Mouse (Mus musculus) neural tube, embryonic 14.5 days (tissue): Measurements from ENCODE around the gene Il1r2. TPM values are rescaled to one million over a fixed set of nuclear protein-coding genes. Genes with fewer than 3 reads are reported as not detected.

Experiments
- ATAC-seq: fragments of 200-750 bp; cut with Nextera tagmentation; 2 replicates; pipeline ENCODE4 v1.8.0; 2017; ENCODE audit warnings: low read depth, mild to moderate bottlenecking, moderate TSS enrichment, moderate library complexity
- H3K27ac ChIP-seq: fragments of 300-500 bp; sonication (generic); 2 replicates; pipeline ENCODE4 v1.5.1; 2014; ENCODE audit warnings: low read depth, mild to moderate bottlenecking, control low read depth, low read length, moderate library complexity, mixed read lengths
- H3K27me3 ChIP-seq: fragments of 300-500 bp; sonication (generic); 2 replicates; pipeline ENCODE4 v1.6.1; 2014; ENCODE audit warnings: low read length; ENCODE audit not compliant: control insufficient read depth, insufficient read depth
- H3K36me3 ChIP-seq: fragments of 300-500 bp; sonication (generic); 2 replicates; pipeline ENCODE4 v1.6.1; 2014; ENCODE audit warnings: low read length, mixed read lengths; ENCODE audit not compliant: control insufficient read depth, insufficient read depth
- H3K4me1 ChIP-seq: fragments of 300-500 bp; sonication (generic); 2 replicates; pipeline ENCODE4 v1.6.1; 2014; ENCODE audit warnings: low read length; ENCODE audit not compliant: control insufficient read depth, insufficient read depth
- H3K4me2 ChIP-seq: fragments of 300-500 bp; sonication (generic); 2 replicates; pipeline ENCODE4 v1.6.1; 2014; ENCODE audit warnings: mild to moderate bottlenecking, low read depth, low read length, control low read depth
- H3K4me3 ChIP-seq: fragments of 300-500 bp; sonication (generic); 2 replicates; pipeline ENCODE4 v1.5.1; 2014; ENCODE audit warnings: low read depth, low read length, control low read depth, mixed read lengths
- H3K9ac ChIP-seq: fragments of 300-500 bp; sonication (generic); replicated peaks from 2 replicates; pipeline ENCODE4 v1.6.1; 2014; ENCODE audit warnings: low read depth, mild to moderate bottlenecking, control low read depth, low read length, mixed read lengths
- H3K9me3 ChIP-seq: fragments of 300-500 bp; sonication (generic); 2 replicates; pipeline ENCODE4 v1.6.1; 2016; ENCODE audit warnings: low read length; ENCODE audit not compliant: control insufficient read depth
- WGBS: fragments of 180-500 bp; shearing (Covaris S2); extraction: QIAGEN DNeasy Blood & Tissue Kit; methylation state at CpG from one replicate; pipeline ENCODE4 v1.1.7; 2014; 5-methylcytosine and 5-hydroxymethylcytosine counted together
- polyA plus RNA-seq: library from polyadenylated mRNA; unstranded; fragments of >200 nt; fragmentation: Nextera tagmentation; extraction: Ambion mirVana; gene quantifications from 2 replicates; pipeline ENCODE4 v1.2.1, GENCODE M21; 2014

The Il1r2 gene
- polyA plus RNA-seq, 1 experiment from 2014 or later: 0.19 TPM

DNA sequence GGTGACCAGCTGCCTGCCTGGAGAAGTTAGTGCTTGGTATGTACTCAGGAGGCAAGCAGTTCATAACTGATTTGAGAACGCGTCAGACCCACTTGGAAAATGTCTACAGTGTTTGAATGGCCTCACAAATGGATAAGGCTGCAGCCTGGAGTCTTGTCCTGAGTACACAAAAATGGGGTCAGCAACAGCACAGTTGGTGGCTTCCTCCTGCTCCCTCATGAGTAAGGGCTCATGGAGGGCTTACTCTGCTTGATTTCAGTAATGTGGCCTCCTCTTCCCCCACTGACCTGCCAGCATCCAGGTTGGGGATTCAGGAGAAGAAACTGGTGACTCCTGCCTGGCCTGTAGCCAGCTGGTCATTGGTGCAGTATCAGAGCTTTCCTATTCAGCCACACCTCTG is 42.3 kb upstream of the Il1r2 start:
- no peaks in the 10 kb centered on the region for H3K4me1 ChIP-seq

DNA sequence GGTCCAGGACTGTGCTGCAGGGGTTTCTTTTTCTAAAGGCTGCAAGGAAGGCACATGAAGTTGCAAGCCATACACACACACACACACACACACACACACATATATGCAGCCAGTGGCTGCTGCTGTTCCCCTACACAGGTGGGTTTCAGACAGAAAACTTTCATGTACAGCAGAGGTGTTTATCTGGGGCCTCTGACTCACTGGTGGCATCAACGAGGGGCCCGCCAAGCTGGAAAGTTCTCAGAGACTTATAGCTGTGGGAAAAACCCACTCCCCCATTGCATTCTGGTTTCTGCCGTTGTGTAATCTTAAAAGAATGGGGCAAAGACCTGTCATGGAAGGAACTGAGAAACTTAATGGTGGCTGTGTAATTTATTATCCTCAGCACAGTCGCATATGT is 40.6 kb upstream of the Il1r2 start:
- Histone ChIP-seq H3K4me2 (no peak overlapping the region), H3K4me3 (no peak overlapping the region), H3K9me3 (no peaks in the 10 kb centered on the region), H3K27ac (no peak overlapping the region), H3K9ac (no peak overlapping the region), H3K4me1 (no peaks in the 10 kb centered on the region), H3K36me3 (no peaks in the 10 kb centered on the region), H3K27me3 (no peaks in the 10 kb centered on the region)
- WGBS: 76% methylated on average over 4 of the region's 4 CpGs
- no peak for ATAC-seq

More for the DNA sequence above, 42.3 kb upstream of the Il1r2 start:
- H3K36me3 ChIP-seq: peaks cover 5% of the 10 kb centered on the region; the same call in 1 of the 2 replicates
- H3K9ac ChIP-seq: no peak overlapping the region
- ATAC-seq: no peak
- no peak overlapping the region for H3K27ac ChIP-seq
- no peak overlapping the region for H3K4me3 ChIP-seq
- no peaks in the 10 kb centered on the region for H3K27me3 ChIP-seq
- 91% methylated on average over 2 of the region's 2 CpGs for WGBS
- no peaks in the 10 kb centered on the region for H3K9me3 ChIP-seq
- H3K4me2 ChIP-seq: no peak overlapping the region

DNA sequence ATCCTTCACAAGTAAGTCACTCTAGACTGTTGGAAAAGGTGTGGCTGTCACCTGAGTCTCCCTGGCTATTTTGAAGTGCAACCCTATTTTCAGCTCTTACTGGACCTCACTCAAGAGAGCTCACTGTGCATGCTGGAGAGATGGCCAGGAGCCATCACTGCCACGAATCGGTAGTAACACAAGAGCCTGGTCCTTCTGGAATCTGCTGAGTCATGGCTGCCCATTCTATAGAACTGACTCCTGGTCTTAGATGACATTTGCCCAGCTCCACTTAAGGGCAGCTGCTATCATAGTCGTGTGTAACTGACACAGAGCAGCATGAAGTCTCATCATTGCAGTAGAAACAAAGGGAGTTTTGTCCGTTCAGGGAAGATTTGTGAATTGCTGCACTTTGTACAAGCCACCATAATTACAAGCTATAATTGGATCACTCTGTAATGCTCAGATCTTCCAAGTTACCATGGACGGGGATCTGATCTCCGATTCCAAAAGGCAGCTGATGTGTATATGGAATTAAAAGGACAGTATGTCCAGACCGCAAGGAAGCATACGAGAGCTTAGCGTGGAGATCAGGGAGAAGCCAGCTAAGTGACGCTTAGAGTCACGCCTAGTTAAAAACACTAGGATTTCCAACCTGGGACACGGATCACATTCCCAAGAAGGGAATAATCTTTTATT is 40.0 kb upstream of the Il1r2 start:
- WGBS: 75% methylated on average over 12 of the region's 12 CpGs
- no peak for ATAC-seq

DNA sequence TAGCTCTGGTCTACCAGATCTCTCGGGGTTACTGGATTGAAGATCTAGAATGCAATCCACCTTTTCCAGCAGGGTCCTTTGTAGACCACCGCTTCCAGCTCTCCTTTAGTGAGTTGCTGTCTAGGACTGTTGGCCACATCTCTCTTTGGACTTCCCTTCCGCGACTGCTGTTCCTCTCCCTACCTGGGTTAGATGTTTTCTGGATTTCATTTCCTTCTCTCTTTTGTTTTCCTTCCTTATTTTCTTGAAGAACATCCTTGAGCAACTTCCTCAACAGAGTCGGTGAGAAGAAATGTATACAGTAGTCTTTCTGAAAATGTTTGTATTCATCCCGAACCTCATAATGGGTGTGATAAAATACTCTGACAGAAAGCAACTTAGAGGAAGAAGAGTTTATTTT is 36.0 kb upstream of the Il1r2 start:
- 96% methylated on average over 6 of the region's 6 CpGs for WGBS
- Histone ChIP-seq H3K9me3 (no peaks in the 10 kb centered on the region), H3K27me3 (no peaks in the 10 kb centered on the region), H3K4me1 (no peaks in the 10 kb centered on the region), H3K4me3 (no peak overlapping the region), H3K27ac (no peak overlapping the region), H3K36me3 (no peaks in the 10 kb centered on the region), H3K9ac (no peak overlapping the region), H3K4me2 (no peak overlapping the region)
- no peak for ATAC-seq

More for the DNA sequence above, 40.0 kb upstream of the Il1r2 start:
- Histone ChIP-seq H3K9me3 (no peaks in the 10 kb centered on the region), H3K4me1 (no peaks in the 10 kb centered on the region), H3K27ac (no peak overlapping the region), H3K27me3 (no peaks in the 10 kb centered on the region), H3K4me2 (no peak overlapping the region), H3K9ac (no peak overlapping the region), H3K4me3 (no peak overlapping the region), H3K36me3 (no peaks in the 10 kb centered on the region)

DNA sequence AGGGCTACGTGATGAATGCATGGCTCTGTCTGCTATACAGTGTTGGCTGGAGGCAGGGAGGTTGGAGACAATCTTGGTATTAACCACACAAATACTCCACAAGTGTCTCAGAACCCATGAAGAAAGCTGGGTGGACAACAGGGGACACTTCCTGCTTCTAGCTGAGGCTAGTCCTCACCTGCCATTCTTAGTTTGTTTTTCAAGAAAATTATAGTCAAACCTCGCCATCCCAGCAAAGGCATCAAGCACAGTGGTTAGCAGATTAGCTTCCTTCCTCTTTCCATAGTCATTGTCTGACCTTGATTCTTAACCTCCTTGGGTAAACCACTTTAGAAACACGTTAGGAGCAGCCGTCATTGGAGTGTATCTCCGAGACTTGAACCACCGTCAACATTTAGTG is 28.2 kb upstream of the Il1r2 start:
- ATAC-seq: no peak
- Histone ChIP-seq H3K27me3 (no peaks in the 10 kb centered on the region), H3K4me2 (no peak overlapping the region), H3K27ac (no peak overlapping the region), H3K9me3 (no peaks in the 10 kb centered on the region), H3K4me1 (no peaks in the 10 kb centered on the region), H3K9ac (no peak overlapping the region), H3K36me3 (no peaks in the 10 kb centered on the region), H3K4me3 (no peak overlapping the region)
- 88% methylated on average over 6 of the region's 6 CpGs for WGBS

DNA sequence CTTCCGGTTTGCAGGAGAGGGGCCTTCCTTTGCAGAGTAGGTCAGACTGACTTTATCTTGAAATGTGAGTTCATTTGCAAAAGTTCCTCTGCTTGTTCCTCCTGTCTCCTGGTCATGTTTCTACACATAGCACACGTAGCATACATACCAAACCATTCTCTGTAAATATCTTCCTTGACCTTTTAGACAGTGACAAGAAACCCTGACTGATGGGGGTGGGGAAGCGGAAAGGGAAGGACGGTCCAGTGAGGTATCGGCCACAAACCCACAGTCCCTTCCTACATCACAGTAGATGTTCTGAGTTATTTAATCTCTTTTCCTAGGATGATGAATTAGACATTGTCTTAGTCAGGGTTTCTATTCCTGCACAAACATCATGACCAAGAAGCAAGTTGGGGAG is 27.3 kb upstream of the Il1r2 start:
- no peaks in the 10 kb centered on the region for H3K4me1 ChIP-seq
- H3K27ac ChIP-seq: no peak overlapping the region
- 86% methylated on average over 5 of the region's 5 CpGs for WGBS
- no peaks in the 10 kb centered on the region for H3K36me3 ChIP-seq
- no peak overlapping the region for H3K4me2 ChIP-seq
- H3K9me3 ChIP-seq: no peaks in the 10 kb centered on the region
- no peak overlapping the region for H3K9ac ChIP-seq
- ATAC-seq: no peak
- no peaks in the 10 kb centered on the region for H3K27me3 ChIP-seq
- no peak overlapping the region for H3K4me3 ChIP-seq

DNA sequence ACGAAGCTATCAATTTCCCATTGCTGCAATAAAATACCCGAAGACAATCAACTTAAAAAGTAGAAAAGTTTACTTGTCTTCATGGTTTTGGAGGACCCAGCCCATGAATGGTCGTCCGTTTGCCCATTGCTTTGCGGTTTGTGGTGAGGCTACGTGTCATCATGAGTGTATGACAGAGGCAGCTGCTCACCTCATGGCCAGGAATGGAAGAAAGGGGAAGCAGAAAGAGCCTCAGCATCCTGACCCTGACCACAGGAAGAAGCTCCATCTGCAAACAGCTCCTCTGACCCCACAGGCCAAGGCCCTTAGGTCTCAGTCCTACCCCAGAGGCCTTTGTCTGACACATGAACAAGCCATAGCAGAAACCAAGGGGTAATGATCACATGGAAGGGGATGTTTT is 22.7 kb upstream of the Il1r2 start:
- H3K36me3 ChIP-seq: no peaks in the 10 kb centered on the region
- H3K4me2 ChIP-seq: no peak overlapping the region
- WGBS: 93% methylated on average over 6 of the region's 6 CpGs
- H3K27ac ChIP-seq: no peak overlapping the region
- H3K27me3 ChIP-seq: no peaks in the 10 kb centered on the region
- no peaks in the 10 kb centered on the region for H3K9me3 ChIP-seq
- no peak overlapping the region for H3K4me3 ChIP-seq
- ATAC-seq: no peak
- no peaks in the 10 kb centered on the region for H3K4me1 ChIP-seq
- no peak overlapping the region for H3K9ac ChIP-seq

DNA sequence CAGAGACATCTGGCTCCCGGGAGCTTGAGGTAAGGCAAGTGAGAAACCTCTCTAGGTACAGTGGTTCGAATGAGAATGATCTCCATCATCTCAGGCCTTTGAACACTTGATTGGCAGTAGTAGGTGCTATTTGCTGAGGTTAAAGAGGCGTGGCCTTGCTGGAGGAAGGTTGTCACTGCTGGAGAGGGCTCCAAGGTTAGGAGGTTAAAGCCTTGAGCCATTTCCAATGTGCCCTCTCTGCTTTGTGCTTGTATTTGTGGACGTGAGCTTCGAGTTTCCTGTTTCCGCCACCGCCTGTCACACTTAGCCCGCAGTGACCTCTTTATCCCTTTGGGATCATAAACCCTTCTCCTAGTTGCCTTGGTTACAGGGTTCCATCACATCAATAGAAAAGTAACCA is 21.7 kb upstream of the Il1r2 start:
- H3K27me3 ChIP-seq: no peaks in the 10 kb centered on the region
- no peak overlapping the region for H3K27ac ChIP-seq
- no peaks in the 10 kb centered on the region for H3K4me1 ChIP-seq
- no peak overlapping the region for H3K9ac ChIP-seq
- no peaks in the 10 kb centered on the region for H3K9me3 ChIP-seq
- WGBS: 62% methylated on average over 8 of the region's 8 CpGs
- no peak for ATAC-seq
- H3K36me3 ChIP-seq: no peaks in the 10 kb centered on the region
- no peak overlapping the region for H3K4me3 ChIP-seq
- no peak overlapping the region for H3K4me2 ChIP-seq

DNA sequence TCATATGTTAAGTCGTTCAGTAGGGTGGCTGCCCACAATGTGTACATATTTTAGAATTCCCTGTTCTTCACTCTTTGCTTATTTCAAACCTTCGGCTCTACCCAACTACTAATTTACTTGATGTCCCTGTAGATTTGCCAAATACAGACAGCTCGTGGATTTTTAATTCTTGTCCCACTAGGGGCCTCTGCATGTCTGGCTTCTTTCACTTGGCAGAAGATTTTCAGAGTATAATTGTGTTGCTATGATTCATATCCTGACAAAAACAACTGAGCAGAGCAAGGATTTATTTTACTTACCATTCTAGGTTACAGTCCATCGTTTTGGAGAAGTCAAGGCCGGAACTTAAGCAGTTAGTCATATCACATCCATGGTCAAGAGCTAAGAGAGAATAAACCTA is 20.8 kb upstream of the Il1r2 start:
- H3K4me2 ChIP-seq: no peak overlapping the region
- WGBS: 86% methylated on average over 5 of the region's 5 CpGs
- H3K4me3 ChIP-seq: no peak overlapping the region
- H3K9me3 ChIP-seq: no peaks in the 10 kb centered on the region
- H3K9ac ChIP-seq: no peak overlapping the region
- no peak overlapping the region for H3K27ac ChIP-seq
- H3K4me1 ChIP-seq: no peaks in the 10 kb centered on the region
- no peaks in the 10 kb centered on the region for H3K27me3 ChIP-seq
- no peaks in the 10 kb centered on the region for H3K36me3 ChIP-seq
- ATAC-seq: no peak
